Mouse (Mus musculus) CD8-positive naive resting alpha-beta T cell, adult 2 months (primary cell): ENCODE measurements around the gene Omt2a.
"Not testable (repeated sequence)": the region's sequence is repeated elsewhere in the genome, so short reads cannot be mapped to it uniquely, and the experiment has no call there.

Experiments
- DNase-seq, 2 experiments: peaks; one replicate each; pipeline ENCODE4 v3.0.0; 2022; ENCODE audit warnings: low read depth in 2 of 2, low spot score in 2 of 2

Gene Omt2a

DNA sequence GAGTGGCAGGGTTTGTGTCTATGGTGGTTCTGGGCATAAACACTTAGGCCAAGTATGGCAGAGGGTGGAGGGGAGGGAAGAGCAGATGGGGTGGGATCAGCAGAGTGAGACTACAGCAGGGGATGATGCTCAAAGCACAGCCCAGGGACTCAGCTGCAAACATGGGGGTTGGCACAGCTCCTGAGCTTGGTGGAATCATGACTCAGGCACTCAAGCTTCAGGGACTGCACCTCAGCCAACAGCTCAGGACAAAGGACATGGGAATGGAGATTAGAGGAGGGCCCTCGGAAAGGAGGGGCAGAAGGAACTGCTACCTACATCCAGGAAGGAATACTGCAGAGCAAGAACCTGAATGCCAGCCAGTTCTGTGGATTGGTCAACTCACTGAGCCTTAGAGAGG lies 15.5 kb downstream of the Omt2a start:
- DNase-seq = not testable (repeated sequence)

DNA sequence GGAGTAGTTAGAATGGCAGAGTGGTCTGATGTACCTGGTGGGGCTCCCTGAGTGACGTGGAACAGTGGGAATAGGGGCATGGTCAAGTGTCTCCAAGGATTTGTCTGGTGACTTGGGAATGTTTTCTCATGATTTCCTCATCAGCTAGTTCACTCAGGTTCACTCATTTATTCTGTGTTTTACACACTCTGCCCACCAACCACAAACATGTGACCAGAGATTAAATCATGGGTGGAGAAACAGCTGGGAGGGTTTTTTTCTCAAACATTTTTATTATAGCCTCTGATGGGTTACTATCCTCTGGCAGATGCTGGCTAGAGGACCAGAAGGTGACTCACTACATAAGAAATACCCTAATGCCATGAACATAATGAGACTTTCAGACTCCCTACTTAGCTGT lies 16.4 kb downstream of the Omt2a start:
- no peak for DNase-seq

- peak in 1 of 2 experiments; percentile 6 for DNase-seq
Observed at GRCm38 (mm10) chr9:78296089-78296488, 18.5 kb downstream of the Omt2a start.

DNA sequence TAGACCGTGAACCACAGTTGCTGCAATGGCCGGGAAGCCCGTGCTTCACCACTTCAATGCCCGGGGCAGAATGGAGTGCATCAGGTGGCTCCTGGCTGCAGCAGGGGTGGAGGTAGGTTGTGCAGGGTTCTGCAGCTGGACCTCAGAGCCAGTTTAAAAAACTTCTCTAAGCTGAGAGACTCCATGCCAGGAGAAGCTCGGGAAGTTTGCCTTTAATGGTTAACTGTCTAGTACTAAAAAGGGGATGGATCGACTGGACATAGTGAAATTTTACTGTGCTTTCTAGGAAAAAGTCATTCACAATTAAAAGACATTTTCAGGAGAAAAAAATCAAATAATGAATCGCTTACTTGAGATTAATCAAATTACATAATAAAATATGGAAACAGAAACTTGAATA lies 19.8 kb downstream of the Omt2a start:
- DNase-seq = not testable (repeated sequence)

DNA sequence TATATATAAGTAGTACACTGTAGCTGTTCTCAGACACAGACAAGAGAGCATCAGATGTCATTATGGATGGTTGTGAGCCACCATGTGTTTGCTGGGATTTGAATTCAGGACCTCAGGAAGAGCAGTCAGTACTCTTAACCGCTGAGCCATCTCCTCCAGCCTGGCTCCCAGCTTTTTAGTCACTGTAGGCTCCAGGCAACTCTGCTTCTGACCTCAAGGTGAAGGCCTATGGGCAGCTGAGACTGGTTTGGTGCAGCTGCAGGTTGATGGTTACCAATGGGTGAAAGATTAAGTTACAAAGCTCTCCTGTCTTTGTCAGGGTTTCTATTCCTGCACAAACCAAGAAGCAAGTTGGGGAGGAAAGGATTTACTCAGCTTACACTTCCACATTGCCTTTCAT lies 20.9 kb downstream of the Omt2a start:
- DNase-seq = not testable (repeated sequence)

- DNase-seq = not testable (repeated sequence)
Observed at GRCm38 (mm10) chr9:78292462-78292861, 22.1 kb downstream of the Omt2a start.

- DNase-seq = not testable (repeated sequence)
Observed at GRCm38 (mm10) chr9:78289723-78290122, 24.9 kb downstream of the Omt2a start, which contains the start of gene Gm10639. Gene Gm10639 (plus strand): TSS chr9:78289923.

GRCm38 (mm10) chr9:78289063-78289462 lies 25.5 kb downstream of the Omt2a start:
- not testable (repeated sequence) for DNase-seq

DNA sequence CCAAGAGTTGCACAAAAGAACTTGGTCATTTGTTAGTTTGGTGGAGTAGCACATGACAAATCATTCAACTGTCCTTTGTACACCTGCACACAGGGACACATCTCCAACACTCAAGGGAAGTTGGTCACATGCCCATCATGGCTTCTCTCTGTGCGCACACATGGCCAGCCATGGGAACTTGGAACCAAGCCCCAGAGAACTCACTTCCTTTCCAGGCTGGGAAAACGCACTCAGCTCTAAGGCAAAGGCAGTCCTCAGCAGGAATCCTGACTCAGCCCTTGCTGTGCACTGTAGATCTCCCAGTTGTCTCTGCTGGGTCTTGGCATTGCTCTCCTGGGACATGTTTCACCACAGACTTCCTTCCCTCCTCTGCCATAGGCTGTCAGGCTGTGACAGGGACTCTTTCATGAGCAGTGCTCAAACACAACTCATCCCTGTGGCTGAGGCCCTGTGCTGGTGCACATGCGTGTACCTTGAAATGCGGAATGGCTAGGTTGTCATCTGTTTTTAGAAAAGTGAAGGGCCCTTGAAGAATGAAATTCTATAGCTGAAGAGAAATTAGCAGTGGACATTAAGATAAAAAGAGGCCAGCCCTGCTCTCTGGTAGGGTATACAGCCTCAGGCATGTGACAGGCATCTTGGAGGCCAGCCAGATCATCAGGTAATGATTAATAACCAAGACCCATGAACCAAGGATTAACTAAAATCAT lies 32.4 kb downstream of the Omt2a start:
- DNase-seq = not testable (repeated sequence)

DNA sequence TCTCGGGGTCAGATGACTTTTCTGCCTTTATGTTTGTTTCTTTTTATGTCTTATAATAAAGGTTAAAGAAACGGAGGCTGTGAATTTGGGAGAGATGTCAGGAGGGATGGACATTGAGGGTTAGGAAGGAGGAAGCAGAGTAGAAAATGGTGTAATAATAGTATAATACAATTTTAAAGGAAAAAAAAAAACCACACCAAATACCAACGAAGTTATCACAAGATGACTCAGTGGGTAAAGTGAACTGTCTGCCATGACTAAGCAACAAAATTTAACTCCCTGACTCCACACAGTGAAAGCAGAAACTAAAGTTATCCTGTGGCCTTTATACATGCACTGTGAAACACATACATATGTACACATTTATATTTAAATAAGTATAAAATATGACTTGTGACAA lies 43.7 kb downstream of the Omt2a start:
- not testable (repeated sequence) for DNase-seq
